Mouse (Mus musculus): ENCODE measurements at regions not wholly inside any gene's neighbourhood (a gene's known extent, or its start where the extent isn't known, plus 50 kb on each side); places are given as distances from the start of the nearest gene placed in this dataset.

DNA sequence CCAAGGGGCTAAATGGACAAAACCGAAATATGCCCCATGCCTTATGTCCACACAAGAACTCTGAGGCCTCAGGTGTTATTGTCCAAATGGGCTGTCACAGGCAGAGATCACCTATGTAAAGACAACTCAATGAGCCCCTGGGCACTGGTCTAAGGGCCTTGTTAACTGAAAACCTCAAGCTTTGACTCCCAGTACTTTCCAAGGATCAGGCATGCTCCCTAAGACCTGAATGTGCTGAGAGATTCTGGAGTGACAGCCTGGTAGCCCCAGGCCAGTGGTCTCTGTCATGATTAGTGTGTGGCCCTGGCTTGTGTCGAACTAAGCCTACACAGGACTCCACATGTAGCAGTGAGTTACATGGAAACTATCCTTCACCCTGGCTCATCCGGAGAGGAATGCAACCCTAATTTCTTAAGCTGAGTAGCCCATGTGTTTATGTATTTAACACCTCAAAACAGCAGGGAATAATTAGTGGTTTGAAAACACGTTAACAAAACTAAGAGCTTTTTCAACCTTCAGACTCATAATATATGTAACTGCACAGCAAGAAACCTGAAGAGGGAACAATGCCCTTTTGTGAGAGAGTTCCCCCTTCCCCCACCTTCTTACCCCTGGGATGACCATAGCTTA, 435.3 kb upstream of the Mki67 start:
- Histone ChIP-seq H3K4me3 (ENCODE audit: low read depth, low read length) (no peak overlapping the region), H3K27ac (ENCODE audit: low read length) (no peak overlapping the region), H3K9me3 (replicated peaks; ENCODE audit: control insufficient read depth, low read length) (no peaks in the 10 kb centered on the region), H3K27me3 (ENCODE audit: control insufficient read depth, insufficient read depth, low read depth, low read length) (no peaks in the 10 kb centered on the region), H3K36me3 (ENCODE audit: control insufficient read depth, insufficient read depth) (no peaks in the 10 kb centered on the region), H3K9ac (ENCODE audit: low read depth, low read length) (no peak overlapping the region), H3K4me1 (ENCODE audit: control insufficient read depth, low read depth, low read length) (no peaks in the 10 kb centered on the region), H3K4me2 (ENCODE audit: low read depth, low read length) (no peak overlapping the region)
- no peak for ATAC-seq (ENCODE audit: low read depth)
- 58% methylated on average over 4 of the region's 4 CpGs for WGBS (ENCODE audit: insufficient replicate concordance)

GRCm38 (mm10) chr7:136152470-136152869, 436.3 kb upstream of the Mki67 start:
- no peak for ATAC-seq (ENCODE audit: low read depth)
- Histone ChIP-seq H3K9me3 (replicated peaks; ENCODE audit: control insufficient read depth, low read length) (no peaks in the 10 kb centered on the region), H3K27me3 (ENCODE audit: control insufficient read depth, insufficient read depth, low read depth, low read length) (no peaks in the 10 kb centered on the region), H3K4me2 (ENCODE audit: low read depth, low read length) (no peak overlapping the region), H3K4me3 (ENCODE audit: low read depth, low read length) (no peak overlapping the region), H3K4me1 (ENCODE audit: control insufficient read depth, low read depth, low read length) (no peaks in the 10 kb centered on the region), H3K36me3 (ENCODE audit: control insufficient read depth, insufficient read depth) (no peaks in the 10 kb centered on the region), H3K27ac (ENCODE audit: low read length) (no peak overlapping the region), H3K9ac (ENCODE audit: low read depth, low read length) (no peak overlapping the region)
- 31% methylated on average over 5 of the region's 5 CpGs for WGBS (ENCODE audit: insufficient replicate concordance)

- Histone ChIP-seq H3K4me1 (ENCODE audit: control insufficient read depth, low read depth, low read length) (no peaks in the 10 kb centered on the region), H3K9ac (ENCODE audit: low read depth, low read length) (no peak overlapping the region), H3K36me3 (ENCODE audit: control insufficient read depth, insufficient read depth) (no peaks in the 10 kb centered on the region), H3K4me2 (ENCODE audit: low read depth, low read length) (no peak overlapping the region), H3K27ac (ENCODE audit: low read length) (no peak overlapping the region), H3K4me3 (ENCODE audit: low read depth, low read length) (no peak overlapping the region), H3K27me3 (ENCODE audit: control insufficient read depth, insufficient read depth, low read depth, low read length) (no peaks in the 10 kb centered on the region), H3K9me3 (replicated peaks; ENCODE audit: control insufficient read depth, low read length) (no peaks in the 10 kb centered on the region)
- ATAC-seq (ENCODE audit: low read depth), result no peak
- WGBS (ENCODE audit: insufficient replicate concordance), result 33% methylated on average over 3 of the region's 3 CpGs
Measured at GRCm38 (mm10) chr7:136153621-136154020, 437.5 kb upstream of the Mki67 start.

DNA sequence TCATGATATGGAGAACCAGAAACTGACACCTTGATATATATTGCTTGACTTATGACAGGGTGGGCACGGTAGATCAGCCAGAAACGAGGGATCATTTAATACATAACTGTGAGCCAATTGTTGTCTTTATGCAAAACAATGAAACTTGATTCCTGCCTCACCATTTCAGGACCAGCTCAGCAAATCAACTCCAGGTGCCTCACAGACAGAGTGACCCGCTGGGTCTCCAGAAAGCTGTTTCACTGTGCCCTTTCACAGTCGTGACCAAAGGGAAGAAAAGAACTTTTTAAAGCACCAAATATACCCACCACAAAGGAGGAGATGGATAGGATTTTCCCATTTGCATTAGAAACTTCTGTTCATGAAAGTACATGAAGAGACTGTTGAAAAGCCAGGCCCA, 443.0 kb upstream of the Mki67 start:
- Histone ChIP-seq H3K9ac (ENCODE audit: low read depth, low read length) (no peak overlapping the region), H3K27ac (ENCODE audit: low read length) (no peak overlapping the region), H3K36me3 (ENCODE audit: control insufficient read depth, insufficient read depth) (no peaks in the 10 kb centered on the region), H3K9me3 (replicated peaks; ENCODE audit: control insufficient read depth, low read length) (no peaks in the 10 kb centered on the region), H3K4me3 (ENCODE audit: low read depth, low read length) (no peak overlapping the region), H3K4me2 (ENCODE audit: low read depth, low read length) (no peak overlapping the region), H3K27me3 (ENCODE audit: control insufficient read depth, insufficient read depth, low read depth, low read length) (no peaks in the 10 kb centered on the region), H3K4me1 (ENCODE audit: control insufficient read depth, low read depth, low read length) (no peaks in the 10 kb centered on the region)
- WGBS (ENCODE audit: insufficient replicate concordance), result 39% methylated on average over 4 of the region's 4 CpGs
- ATAC-seq (ENCODE audit: low read depth), result no peak

GRCm38 (mm10) chr7:136161526-136161925, 445.4 kb upstream of the Mki67 start:
- Histone ChIP-seq H3K9ac (ENCODE audit: low read depth, low read length) (no peak overlapping the region), H3K4me2 (ENCODE audit: low read depth, low read length) (no peak overlapping the region), H3K4me1 (ENCODE audit: control insufficient read depth, low read depth, low read length) (no peaks in the 10 kb centered on the region), H3K36me3 (ENCODE audit: control insufficient read depth, insufficient read depth) (no peaks in the 10 kb centered on the region), H3K4me3 (ENCODE audit: low read depth, low read length) (no peak overlapping the region), H3K27ac (ENCODE audit: low read length) (no peak overlapping the region), H3K9me3 (replicated peaks; ENCODE audit: control insufficient read depth, low read length) (no peaks in the 10 kb centered on the region), H3K27me3 (ENCODE audit: control insufficient read depth, insufficient read depth, low read depth, low read length) (no peaks in the 10 kb centered on the region)
- ATAC-seq (ENCODE audit: low read depth), result no peak
- 32% methylated on average over 2 of the region's 2 CpGs for WGBS (ENCODE audit: insufficient replicate concordance)

DNA sequence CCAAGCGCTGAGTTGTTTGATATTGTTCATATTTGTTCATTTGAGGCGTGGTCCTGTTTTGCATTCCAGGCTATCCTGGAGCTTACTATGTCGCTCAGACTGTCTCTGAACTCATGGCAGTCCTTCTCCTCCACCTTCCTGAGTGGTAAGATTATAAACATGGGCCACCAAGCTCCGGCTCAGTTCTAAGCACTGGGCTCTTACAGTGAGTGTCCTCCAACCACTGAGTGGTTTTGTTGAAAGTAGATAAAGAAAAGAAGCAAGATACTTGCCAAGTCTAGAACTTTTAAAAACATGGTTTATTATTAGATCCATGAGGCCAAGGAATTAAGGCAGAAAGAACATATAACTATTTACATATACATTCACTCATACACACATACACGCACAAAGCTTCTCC, 448.7 kb upstream of the Mki67 start:
- Histone ChIP-seq H3K36me3 (ENCODE audit: control insufficient read depth, insufficient read depth) (no peaks in the 10 kb centered on the region), H3K4me2 (ENCODE audit: low read depth, low read length) (no peak overlapping the region), H3K9ac (ENCODE audit: low read depth, low read length) (no peak overlapping the region), H3K4me1 (ENCODE audit: control insufficient read depth, low read depth, low read length) (no peaks in the 10 kb centered on the region), H3K27ac (ENCODE audit: low read length) (no peak overlapping the region), H3K27me3 (ENCODE audit: control insufficient read depth, insufficient read depth, low read depth, low read length) (no peaks in the 10 kb centered on the region), H3K4me3 (ENCODE audit: low read depth, low read length) (no peak overlapping the region), H3K9me3 (replicated peaks; ENCODE audit: control insufficient read depth, low read length) (no peaks in the 10 kb centered on the region)
- 60% methylated on average over 5 of the region's 5 CpGs for whole genome bisulfite sequencing (ENCODE audit: insufficient replicate concordance)
- no peak for ATAC-seq (ENCODE audit: low read depth)

- H3K36me3 ChIP-seq (ENCODE audit: control insufficient read depth, insufficient read depth), result no peaks in the 10 kb centered on the region
- H3K4me3 ChIP-seq (ENCODE audit: low read depth, low read length), result no peak overlapping the region
- no peak overlapping the region for H3K9ac ChIP-seq (ENCODE audit: low read depth, low read length)
- H3K4me1 ChIP-seq (ENCODE audit: control insufficient read depth, low read depth, low read length), result no peaks in the 10 kb centered on the region
- ATAC-seq (ENCODE audit: low read depth), result no peak
- no peak overlapping the region for H3K4me2 ChIP-seq (ENCODE audit: low read depth, low read length)
- H3K27me3 ChIP-seq (ENCODE audit: control insufficient read depth, insufficient read depth, low read depth, low read length), result no peaks in the 10 kb centered on the region
- 37% methylated on average over 3 of the region's 4 CpGs for WGBS (ENCODE audit: insufficient replicate concordance)
- H3K9me3 ChIP-seq (replicated peaks; ENCODE audit: control insufficient read depth, low read length), result no peaks in the 10 kb centered on the region
- no peak overlapping the region for H3K27ac ChIP-seq (ENCODE audit: low read length)
Measured at GRCm38 (mm10) chr7:136169261-136169660, 453.1 kb upstream of the Mki67 start.

- no peak overlapping the region for H3K27ac ChIP-seq (ENCODE audit: low read length)
- no peaks in the 10 kb centered on the region for H3K36me3 ChIP-seq (ENCODE audit: control insufficient read depth, insufficient read depth)
- H3K4me2 ChIP-seq (ENCODE audit: low read depth, low read length), result no peak overlapping the region
- H3K4me1 ChIP-seq (ENCODE audit: control insufficient read depth, low read depth, low read length), result no peaks in the 10 kb centered on the region
- no peaks in the 10 kb centered on the region; the same call in 1 of the 2 replicates for H3K9me3 ChIP-seq (replicated peaks; ENCODE audit: control insufficient read depth, low read length)
- no peak overlapping the region for H3K9ac ChIP-seq (ENCODE audit: low read depth, low read length)
- no peak for ATAC-seq (ENCODE audit: low read depth)
- no peaks in the 10 kb centered on the region for H3K27me3 ChIP-seq (ENCODE audit: control insufficient read depth, insufficient read depth, low read depth, low read length)
- no peak overlapping the region for H3K4me3 ChIP-seq (ENCODE audit: low read depth, low read length)
Measured at GRCm38 (mm10) chr7:136176373-136176772, 460.2 kb upstream of the Mki67 start.

DNA sequence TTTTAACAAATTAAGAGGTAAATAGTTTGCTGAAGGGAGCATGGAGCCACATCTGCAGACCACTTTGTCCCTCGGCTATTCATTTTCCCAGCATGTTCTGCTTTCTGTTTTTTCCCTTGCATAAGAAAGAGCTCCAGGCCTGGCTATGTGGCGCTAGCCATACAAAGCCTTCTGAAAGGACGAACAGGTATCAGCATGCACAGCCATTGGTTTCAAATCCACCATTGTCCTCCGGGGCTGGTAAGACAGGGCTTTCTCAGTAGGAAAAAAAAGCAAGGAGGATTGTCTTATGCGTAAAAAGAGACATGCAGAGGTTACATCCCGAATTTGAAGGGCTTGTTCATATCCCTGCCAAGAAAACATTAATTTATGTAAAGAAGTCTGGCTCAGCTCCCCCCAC, 464.8 kb upstream of the Mki67 start:
- 45% methylated on average over 6 of the region's 6 CpGs for WGBS (ENCODE audit: insufficient replicate concordance)
- Histone ChIP-seq H3K4me2 (ENCODE audit: low read depth, low read length) (no peak overlapping the region), H3K4me1 (ENCODE audit: control insufficient read depth, low read depth, low read length) (no peaks in the 10 kb centered on the region), H3K27me3 (ENCODE audit: control insufficient read depth, insufficient read depth, low read depth, low read length) (no peaks in the 10 kb centered on the region), H3K9ac (ENCODE audit: low read depth, low read length) (no peak overlapping the region), H3K36me3 (ENCODE audit: control insufficient read depth, insufficient read depth) (no peaks in the 10 kb centered on the region), H3K4me3 (ENCODE audit: low read depth, low read length) (no peak overlapping the region), H3K9me3 (replicated peaks; ENCODE audit: control insufficient read depth, low read length) (no peaks in the 10 kb centered on the region; the same call in 1 of the 2 replicates), H3K27ac (ENCODE audit: low read length) (no peak overlapping the region)
- ATAC-seq (ENCODE audit: low read depth), result no peak

All from liver, embryonic 16.5 days (tissue).